Mouse (Mus musculus): ENCODE measurements around the gene Rdh8.

GRCm38 (mm10) chr9:20868448-20869001 lies 50.2 kb downstream of the Rdh8 start, which contains the start of gene A230050P20Rik:
- no peak for TF ChIP-seq EP300 (optimal IDR thresholded peaks at IDR 0.05)
- TF ChIP-seq CTCF (IDR thresholded peaks at IDR 0.05; ENCODE audit: low read depth): no peak

Data from stomach, postnatal 0 days (tissue).